Mouse (Mus musculus) heart, adult 9 months (tissue): ENCODE data around the gene Rab33a.

ENCODE experiments used
- DNase-seq, 2 experiments: peaks; one replicate each; pipeline ENCODE4 v3.0.0; 2022; ENCODE audit warnings: low spot score in 2 of 2

The Rab33a gene

DNA sequence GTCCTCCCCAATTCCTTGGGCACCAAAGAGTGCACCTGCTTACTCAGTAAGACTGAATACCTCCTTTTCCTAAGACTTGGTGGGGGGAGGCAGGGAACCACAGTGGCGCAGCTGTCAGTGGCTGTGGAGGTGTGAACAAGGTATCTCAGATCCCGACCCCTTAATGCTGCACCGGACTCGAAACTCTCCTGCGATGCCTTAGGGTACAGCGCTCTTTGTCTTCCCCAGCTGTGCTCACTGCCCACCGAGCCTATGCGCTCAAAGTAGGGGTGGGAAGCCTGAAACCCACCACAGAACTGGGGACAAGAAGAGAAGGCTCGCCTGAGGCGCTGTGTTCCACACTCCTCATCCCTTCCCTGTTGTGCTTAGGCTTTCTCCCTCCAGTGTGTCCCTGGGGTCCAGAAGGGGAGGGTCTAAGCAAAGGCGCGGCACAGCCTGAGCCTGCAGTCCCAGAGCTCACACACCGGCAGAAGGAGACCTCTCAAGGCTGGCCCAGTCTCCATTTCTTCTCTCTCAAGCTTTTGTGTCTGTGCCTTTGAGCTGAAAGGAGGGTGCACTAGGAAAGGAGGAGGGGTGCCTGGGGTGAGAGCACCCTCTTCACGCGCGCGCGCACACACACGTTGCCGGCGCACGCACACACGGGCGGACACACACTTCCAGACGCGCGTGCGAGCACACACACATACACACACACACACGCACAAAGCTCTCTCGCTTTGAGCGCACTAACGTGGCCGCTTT is at the start of gene Rab33a:
Gene Rab33a, plus strand, starts transcription at position 478 of the 741 bp plus-strand sequence.
- no peak for DNase-seq

GRCm38 (mm10) chrX:48481095-48481494 is 38.0 kb upstream of the Rab33a start:
- no peak for DNase-seq

DNA sequence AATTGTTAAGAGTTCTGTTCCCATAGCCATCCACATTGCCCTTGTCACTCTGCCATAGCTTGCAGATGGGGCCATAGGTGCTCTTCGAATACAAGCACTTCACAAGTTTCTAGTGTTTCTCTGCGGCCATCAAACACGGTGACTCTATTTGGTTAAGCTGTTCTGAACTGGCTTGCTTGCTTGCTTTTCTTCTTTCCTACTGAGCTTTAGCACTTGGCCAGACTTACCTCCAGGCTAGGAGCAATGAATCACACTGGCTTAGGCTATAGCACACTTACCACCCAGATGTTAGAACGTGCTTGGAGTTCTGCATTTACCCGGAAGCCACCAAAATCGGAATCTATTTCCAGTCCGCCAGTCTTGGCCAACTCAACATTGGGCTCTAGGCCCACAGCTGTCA is 37.4 kb upstream of the Rab33a start:
- DNase-seq = no peak

DNA sequence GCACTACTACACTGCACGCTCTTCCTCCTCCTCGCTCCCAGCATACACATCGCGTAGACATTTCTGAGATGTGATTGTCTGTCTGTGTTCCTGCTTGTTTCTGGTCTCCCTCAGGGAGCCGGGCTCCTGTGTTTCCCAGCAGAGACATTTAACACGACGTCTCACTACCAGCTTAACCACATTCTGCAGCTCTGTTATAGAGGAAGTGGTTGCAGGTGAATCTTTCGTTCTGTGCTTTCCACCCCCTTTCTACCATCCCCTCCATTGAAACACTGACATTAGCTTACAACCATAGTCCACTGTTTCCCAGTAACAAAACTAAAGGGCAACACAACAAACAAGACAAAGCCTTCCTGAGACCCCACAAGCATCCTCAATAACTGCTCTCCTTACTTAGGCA is 25.3 kb upstream of the Rab33a start:
- DNase-seq = no peak

DNA sequence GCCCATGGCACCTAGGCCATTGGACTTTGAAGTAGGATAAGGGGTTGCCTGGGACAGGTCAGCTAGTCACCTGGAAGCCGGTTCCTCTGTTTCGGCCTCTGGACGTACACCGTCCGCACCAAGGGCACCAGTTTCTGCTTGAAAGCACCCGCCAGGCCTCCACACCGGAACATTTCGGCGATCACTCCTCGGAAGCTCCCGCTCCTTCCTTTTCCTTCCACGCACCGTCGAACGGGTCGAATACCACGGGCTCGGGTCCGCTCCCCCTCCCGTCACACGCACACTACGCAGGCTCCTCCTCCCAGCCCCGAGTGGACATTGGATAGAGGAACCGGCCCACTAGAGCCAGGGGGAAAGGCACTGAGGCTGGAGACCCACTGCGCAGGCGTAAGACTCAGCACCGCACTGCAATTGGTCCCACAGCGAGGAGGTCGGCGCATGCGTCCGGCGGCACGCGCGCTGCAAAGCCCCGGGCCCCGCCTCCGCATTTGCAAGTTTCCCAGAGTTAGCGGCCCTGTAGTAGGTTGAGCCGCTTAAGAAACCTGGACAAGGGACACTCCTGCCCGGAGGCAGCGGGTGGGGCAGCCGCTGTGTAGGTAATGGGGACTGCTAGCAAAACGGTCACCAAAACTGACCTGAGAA is 5.8 kb upstream of the Rab33a start, which contains the start of gene Aifm1:
Gene Aifm1, minus strand, starts transcription at position 398 of the 642 bp plus-strand sequence.
- DNase-seq = peak; percentile 93 to 94

GRCm38 (mm10) chrX:48513824-48514223 is 5.3 kb upstream of the Rab33a start:
- DNase-seq = peak in 1 of 2 experiments; percentile 2

DNA sequence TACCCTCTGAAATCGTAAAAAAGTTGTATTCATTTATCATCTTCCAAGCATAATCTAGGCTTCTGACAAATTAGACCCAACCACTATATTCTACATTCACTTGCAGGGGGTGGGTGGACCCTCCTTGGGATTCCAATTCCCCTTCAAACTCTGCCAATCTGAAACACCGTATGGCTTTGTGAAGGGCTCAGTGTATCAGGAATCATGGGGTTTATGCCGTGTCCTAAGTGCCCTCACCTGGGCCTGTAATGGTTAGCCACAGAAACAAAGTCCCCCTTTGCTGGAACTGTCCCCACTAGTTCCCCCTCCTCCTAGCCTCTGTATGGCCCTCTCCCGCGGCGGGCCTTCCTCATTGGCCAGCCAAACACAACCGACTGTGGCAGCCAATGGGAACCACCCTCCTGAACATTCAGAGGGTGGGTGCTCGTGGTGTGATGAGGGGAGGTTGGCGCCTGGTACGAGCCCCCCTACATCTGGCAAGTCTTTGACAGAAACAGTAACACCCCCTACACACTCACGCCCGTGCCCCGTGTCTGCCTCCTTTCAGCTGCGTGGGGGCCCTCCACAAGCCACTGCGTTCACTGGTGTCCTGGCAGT is 776 bp upstream of the Rab33a start:
- no peak for DNase-seq

DNA sequence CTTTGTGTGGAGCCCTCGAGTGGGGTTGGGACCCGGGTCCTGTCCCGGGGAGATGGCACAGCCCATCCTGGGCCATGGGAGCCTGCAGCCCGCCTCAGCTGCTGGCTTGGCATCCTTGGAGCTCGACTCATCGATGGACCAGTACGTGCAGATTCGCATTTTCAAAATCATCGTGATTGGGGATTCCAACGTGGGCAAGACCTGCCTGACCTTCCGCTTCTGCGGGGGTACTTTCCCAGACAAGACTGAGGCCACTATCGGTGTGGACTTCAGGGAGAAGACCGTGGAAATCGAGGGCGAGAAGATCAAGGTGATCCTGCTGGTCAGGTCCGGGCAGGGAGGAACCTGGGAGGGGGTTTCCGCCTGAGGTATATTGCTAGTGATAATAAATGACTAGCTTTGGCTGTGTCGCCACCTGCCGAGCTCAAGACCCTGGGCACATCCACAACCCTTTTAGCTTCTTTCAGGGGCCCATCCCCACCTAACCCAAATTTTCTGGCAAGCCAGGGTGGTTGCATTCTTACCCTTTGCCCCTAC is 532 bp downstream of the Rab33a start:
- DNase-seq = no peak

DNA sequence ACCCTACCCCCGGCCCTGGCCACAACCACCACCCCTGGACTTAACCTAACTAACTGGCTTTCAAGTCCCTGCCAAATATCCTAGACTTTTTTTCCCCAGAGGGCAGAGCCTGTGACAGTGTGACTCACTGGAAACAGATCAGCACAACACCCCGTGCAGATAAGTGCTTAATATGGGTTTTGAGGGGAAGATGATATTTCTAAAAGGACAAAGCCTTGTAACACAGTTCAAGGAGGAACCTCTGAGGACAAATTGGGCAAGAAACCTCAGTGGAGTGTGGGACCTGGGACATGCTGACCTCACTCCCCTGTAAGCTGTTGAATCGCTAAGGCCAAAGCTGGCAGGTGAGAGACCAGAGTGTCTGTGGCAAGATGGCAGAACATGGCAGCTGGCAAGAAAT is 2.6 kb downstream of the Rab33a start:
- DNase-seq = no peak

DNA sequence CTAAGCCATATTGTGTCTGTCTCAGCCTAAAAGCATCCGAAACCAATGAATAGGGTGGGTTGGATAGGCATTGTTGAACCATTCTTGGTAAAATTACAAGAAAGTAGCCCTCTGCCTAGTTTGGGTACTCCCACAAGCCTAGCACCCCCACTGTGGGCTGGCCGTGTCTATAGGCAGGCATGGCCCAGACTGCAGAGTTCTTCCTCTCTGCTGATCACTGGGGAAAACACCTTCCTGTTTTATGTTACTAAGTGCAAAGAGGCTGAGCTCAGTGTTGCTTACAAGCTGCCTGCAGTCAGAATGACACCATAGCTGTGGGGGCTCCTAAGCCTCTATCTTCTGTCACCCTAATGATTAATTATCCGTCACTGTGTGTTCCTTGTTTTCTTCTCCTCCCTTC is 4.4 kb downstream of the Rab33a start:
- no peak for DNase-seq

DNA sequence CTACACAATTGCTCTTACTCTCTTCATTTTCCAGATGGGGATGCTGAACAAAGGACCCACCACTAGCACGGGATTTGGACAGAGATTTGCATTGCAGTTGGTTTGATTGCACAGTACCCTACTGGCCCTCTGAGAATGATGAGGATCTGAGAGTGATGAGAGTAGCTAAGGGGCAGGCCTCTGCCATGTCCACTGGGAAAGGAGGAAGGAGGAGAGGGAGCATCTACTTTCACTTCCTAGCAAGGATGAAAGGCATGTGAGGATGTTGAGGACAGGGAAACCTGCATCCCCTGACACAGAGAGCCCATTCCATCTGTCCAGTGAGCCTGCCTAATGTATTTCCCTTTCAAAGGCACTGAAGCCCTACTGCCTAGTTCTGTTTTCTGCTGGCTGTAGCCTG is 6.2 kb downstream of the Rab33a start:
- DNase-seq = no peak

DNA sequence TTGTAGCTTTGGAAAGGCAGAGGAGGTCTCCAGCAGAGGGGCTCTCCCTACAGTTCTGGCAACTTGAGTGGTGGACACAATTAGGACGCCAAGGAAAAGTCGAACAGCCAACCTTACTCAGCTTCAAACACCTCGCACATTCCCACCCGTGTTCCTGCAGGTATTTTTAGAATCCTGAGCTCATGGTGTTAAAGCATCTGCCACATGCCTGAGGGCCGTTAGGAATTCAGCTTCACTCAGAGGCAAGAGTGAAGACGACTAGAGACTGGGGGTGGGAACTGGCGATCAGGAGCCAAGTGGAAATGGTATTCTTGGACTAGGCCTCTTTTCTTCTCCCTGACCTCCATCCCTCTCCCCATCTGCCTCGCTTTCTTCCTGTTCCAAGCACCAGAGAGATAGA is 6.8 kb downstream of the Rab33a start:
- DNase-seq = no peak

DNA sequence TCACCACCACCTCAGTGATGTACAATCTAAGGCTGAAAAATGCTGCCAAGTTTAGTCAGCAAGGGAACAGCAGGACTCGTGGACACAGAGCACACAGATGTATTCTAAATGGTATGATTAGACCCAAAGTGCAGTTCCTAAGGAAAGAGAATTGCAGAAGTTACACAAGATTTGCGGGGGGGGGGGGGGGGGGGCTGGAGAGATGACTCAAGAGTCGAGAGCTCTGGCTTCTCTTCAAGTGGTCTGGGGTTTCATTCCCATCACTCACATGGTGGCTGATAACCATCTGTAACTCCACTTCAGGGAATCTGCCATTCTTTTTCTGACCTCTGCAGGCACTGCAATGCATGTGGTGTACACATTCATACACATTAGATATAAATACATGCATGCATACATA is 7.3 kb downstream of the Rab33a start:
- no peak for DNase-seq

DNA sequence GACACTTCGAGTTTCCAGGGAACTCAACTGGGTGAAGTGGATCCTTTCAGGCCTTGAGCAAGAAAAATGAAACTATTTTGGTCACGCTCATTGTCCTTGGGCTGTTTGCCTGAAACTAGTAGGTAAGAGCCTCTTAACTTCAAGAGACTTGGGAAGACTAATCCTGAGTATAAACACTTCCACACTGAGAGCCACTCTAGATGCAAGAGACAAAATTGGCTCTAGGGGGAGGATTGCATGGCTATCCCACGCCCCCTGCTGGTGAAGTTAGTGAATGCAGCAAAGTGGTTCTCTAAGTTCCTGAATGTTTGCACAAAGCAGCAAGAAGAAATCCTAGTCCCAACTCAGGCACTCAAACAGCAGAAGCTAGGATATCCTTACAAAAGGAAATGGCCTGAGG is 13.1 kb downstream of the Rab33a start:
- peak; percentile 17 to 55 for DNase-seq
